Mouse (Mus musculus): Measurements from ENCODE around the gene Vmn2r101.

Vmn2r101 gene

DNA sequence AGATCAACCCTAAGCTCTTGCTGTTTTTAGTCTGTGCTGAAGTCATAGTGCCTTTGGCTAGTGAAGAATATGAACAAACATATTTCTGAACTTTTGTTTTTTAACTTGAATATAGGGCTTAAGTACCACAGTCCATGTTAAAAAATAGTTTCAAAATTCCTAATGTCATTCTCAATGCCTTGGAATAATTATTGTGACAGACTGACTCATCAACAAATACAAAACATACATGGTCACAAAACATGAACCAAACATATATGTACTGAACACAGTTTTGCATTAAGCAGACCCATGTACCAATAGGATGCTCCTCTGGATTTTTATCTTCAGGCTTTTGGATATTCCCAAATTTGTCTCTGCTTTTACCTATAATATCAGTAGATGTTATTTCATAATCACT, at the start of gene Vmn2r101:
TSS of gene Vmn2r101 (plus strand) at position 301 of the 400 bp plus-strand sequence.
- no peak for DNase-seq (ENCODE audit: low spot score in 2 of 2)

DNA sequence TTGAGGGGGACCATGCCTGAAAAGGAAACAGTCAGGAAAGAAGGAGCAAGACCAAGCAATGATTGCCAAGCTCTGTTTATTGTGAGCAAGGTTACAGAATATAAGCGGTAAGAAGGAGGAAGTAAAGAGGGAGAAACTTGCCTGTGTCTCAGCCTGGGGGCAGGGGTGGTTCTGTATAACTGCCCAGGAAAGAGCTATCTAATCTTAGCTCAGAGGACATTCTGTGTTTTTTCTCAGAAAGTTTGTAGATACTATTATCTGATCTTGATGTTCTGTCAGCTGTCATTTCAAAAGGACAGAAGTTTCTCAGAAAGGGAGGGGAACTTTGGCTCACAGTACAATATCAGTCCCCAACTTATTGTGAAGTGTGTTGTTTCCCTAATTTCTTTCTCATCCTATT, 52.3 kb downstream of the Vmn2r101 start:
- no peak for DNase-seq (ENCODE audit: low spot score in 2 of 2)

DNA sequence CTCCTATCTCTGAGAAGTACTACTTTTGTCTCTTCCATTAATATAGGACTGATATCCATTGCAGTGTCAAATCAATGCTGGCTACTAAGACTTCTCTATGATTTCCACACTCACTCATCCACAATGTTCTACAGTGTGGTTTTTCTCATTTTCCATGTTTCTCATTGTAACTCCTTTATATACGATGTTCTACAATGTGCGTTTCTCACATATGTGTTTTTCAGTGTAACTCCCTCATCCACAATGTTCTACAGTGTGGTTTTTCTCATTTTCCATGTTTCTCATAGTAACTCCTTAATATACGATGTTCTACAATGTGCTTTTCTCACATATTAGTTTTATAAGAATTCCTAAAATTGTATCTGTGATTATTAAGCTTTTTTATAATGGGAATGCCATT, 81.4 kb downstream of the Vmn2r101 start:
- DNase-seq (ENCODE audit: low spot score in 2 of 2): no peak

DNA sequence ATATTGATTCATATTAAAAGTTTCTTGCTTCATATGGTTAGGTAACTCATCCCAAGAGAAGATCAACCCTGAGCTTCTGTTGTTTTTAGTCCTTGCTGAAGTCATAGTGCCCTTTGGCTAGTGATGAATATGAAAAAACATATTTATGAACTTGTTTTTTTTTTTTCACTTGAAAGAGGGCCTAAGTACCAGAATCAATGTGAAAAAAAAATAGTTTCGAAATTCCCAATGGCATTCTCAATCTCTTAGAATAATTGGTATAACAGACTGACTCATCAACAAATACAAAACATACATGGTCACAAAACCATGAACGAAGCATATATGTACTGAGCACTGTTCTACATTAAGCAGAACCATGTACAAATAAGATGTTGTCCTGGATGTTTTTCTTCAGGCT, 83.0 kb downstream of the Vmn2r101 start, which contains the start of gene Vmn2r102:
TSS of gene Vmn2r102 (plus strand) at position 301 of the 400 bp plus-strand sequence.
- no peak for DNase-seq (ENCODE audit: low spot score in 2 of 2)
